Mouse (Mus musculus) myocyte (in vitro differentiated cells): ENCODE measurements at regions not wholly inside any gene's neighbourhood (a gene's known extent, or its start where the extent isn't known, plus 50 kb on each side); places are given as distances from the start of the nearest gene placed in this dataset.

Experiments used
- CEBPB ChIP-seq: IDR thresholded peaks from 2 replicates; pipeline ENCODE4 v1.6.1; 2011; ENCODE audit warnings: mild to moderate bottlenecking, moderate library complexity; ENCODE audit not compliant: poor library complexity, insufficient read depth, severe bottlenecking
- E2F4 ChIP-seq: IDR thresholded peaks from one replicate; pipeline ENCODE4 v1.6.1; 2011; ENCODE audit warnings: mild to moderate bottlenecking, control low read depth, moderate library complexity; ENCODE audit not compliant: insufficient read depth
- MAX ChIP-seq: IDR thresholded peaks from one replicate; pipeline ENCODE4 v1.6.1; 2011; ENCODE audit warnings: low read depth, mild to moderate bottlenecking, control low read depth
- POLR2A ChIP-seq: IDR thresholded peaks from one replicate; pipeline ENCODE4 v1.6.1; 2011; ENCODE audit warnings: low read depth, mild to moderate bottlenecking, control low read depth, moderate library complexity; ENCODE audit not compliant: insufficient read length
- POLR2AphosphoS2 ChIP-seq: IDR thresholded peaks from one replicate; pipeline ENCODE4 v1.6.1; 2011; ENCODE audit warnings: low read depth, control low read depth; ENCODE audit not compliant: insufficient read length
- REST ChIP-seq: IDR thresholded peaks from one replicate; pipeline ENCODE4 v1.6.1; 2011; ENCODE audit warnings: mild to moderate bottlenecking, control low read depth, moderate library complexity; ENCODE audit not compliant: insufficient read depth, insufficient read length
- SRF ChIP-seq: IDR thresholded peaks from one replicate; pipeline ENCODE4 v1.6.1; 2011; ENCODE audit warnings: low read depth; ENCODE audit not compliant: control insufficient read depth, insufficient read length
- TCF12 ChIP-seq: IDR thresholded peaks from one replicate; pipeline ENCODE4 v1.6.1; 2011; ENCODE audit warnings: mild to moderate bottlenecking, control low read depth; ENCODE audit not compliant: poor library complexity, insufficient read depth, severe bottlenecking
- TCF3 ChIP-seq: IDR thresholded peaks from one replicate; pipeline ENCODE4 v1.6.1; 2011; ENCODE audit warnings: low read depth, control low read depth; ENCODE audit not compliant: insufficient read length

GRCm38 (mm10) chr13:102583984-102584645 is 109.2 kb upstream of the Cd180 start:
- TF ChIP-seq MAX, result no peak
- TF ChIP-seq POLR2A, result no peak
- TF ChIP-seq REST, result no peak
- TF ChIP-seq POLR2AphosphoS2, result no peak
- no peak for TF ChIP-seq TCF3
- TF ChIP-seq TCF12, result no peak
- no peak for TF ChIP-seq CEBPB
- no peak for TF ChIP-seq E2F4
- TF ChIP-seq SRF, result no peak
